Mouse (Mus musculus): ENCODE data around the gene Sbno2. TPM values are rescaled to one million over a fixed set of nuclear protein-coding genes. Genes with fewer than 3 reads are reported as not detected.

The Sbno2 gene
- polyA plus RNA-seq, 1 experiment from 2014 or later = 8.7 TPM

- DNase-seq (no peak), ATAC-seq (no peak)
- Histone ChIP-seq H3K4me2 (ENCODE audit: low read depth, low read length) (peak overlapping the region; percentile 20), H3K36me3 (replicated peaks; ENCODE audit: insufficient read depth, low read length) (peaks cover 53% of the 10 kb centered on the region), H3K27me3 (ENCODE audit: insufficient read depth, low read length) (no peaks in the 10 kb centered on the region), H3K9ac (replicated peaks) (no peak overlapping the region; the same call in 1 of the 2 replicates), H3K4me3 (ENCODE audit: low read depth, low read length) (no peak overlapping the region), H3K4me1 (ENCODE audit: insufficient read depth) (peaks cover 54% of the 10 kb centered on the region), H3K27ac (ENCODE audit: low read depth) (no peak overlapping the region), H3K9me3 (ENCODE audit: low read length) (no peaks in the 10 kb centered on the region)
- WGBS (ENCODE audit: insufficient replicate concordance) = 53% methylated on average over 2 of the region's 2 CpGs
- TF ChIP-seq CTCF (IDR thresholded peaks at IDR 0.05; ENCODE audit: low read depth) = no peak
- TF ChIP-seq EP300 (IDR thresholded peaks at IDR 0.05; ENCODE audit: low read depth) = no peak
Measured at GRCm38 (mm10) chr10:80120146-80120545, 14.8 kb upstream of the Sbno2 start.

- DNase-seq (no peak), ATAC-seq (no peak)
- H3K27ac ChIP-seq (ENCODE audit: low read depth) = no peak overlapping the region
- WGBS (ENCODE audit: insufficient replicate concordance) = 81% methylated on average over 6 of the region's 6 CpGs
- no peak overlapping the region; the same call in 1 of the 2 replicates for H3K9ac ChIP-seq (replicated peaks)
- TF ChIP-seq EP300 (IDR thresholded peaks at IDR 0.05; ENCODE audit: low read depth) = no peak
- no peak for TF ChIP-seq CTCF (IDR thresholded peaks at IDR 0.05; ENCODE audit: low read depth)
- H3K4me3 ChIP-seq (ENCODE audit: low read depth, low read length) = peak overlapping the region; percentile 85
- H3K36me3 ChIP-seq (replicated peaks; ENCODE audit: insufficient read depth, low read length) = peaks cover 41% of the 10 kb centered on the region
- H3K27me3 ChIP-seq (ENCODE audit: insufficient read depth, low read length) = no peaks in the 10 kb centered on the region
- no peaks in the 10 kb centered on the region for H3K9me3 ChIP-seq (ENCODE audit: low read length)
- peaks cover 49% of the 10 kb centered on the region for H3K4me1 ChIP-seq (ENCODE audit: insufficient read depth)
- peak overlapping the region; percentile 84 for H3K4me2 ChIP-seq (ENCODE audit: low read depth, low read length)
Measured at GRCm38 (mm10) chr10:80118552-80118951, 13.2 kb upstream of the Sbno2 start.

GRCm38 (mm10) chr10:80117736-80118135 lies 12.4 kb upstream of the Sbno2 start:
- DNase-seq (no peak), ATAC-seq (no peak)
- H3K27ac ChIP-seq (ENCODE audit: low read depth) = peak overlapping the region; percentile 91
- peaks cover 43% of the 10 kb centered on the region for H3K4me1 ChIP-seq (ENCODE audit: insufficient read depth)
- WGBS (ENCODE audit: insufficient replicate concordance) = 42% methylated on average over 1 of the region's 1 CpGs
- H3K4me2 ChIP-seq (ENCODE audit: low read depth, low read length) = peak overlapping the region; percentile 84
- H3K4me3 ChIP-seq (ENCODE audit: low read depth, low read length) = peak overlapping the region; percentile 85
- TF ChIP-seq CTCF (IDR thresholded peaks at IDR 0.05; ENCODE audit: low read depth) (no peak), EP300 (IDR thresholded peaks at IDR 0.05; ENCODE audit: low read depth) (no peak)
- no peaks in the 10 kb centered on the region for H3K27me3 ChIP-seq (ENCODE audit: insufficient read depth, low read length)
- H3K9ac ChIP-seq (replicated peaks) = peak overlapping the region; percentile 88
- H3K9me3 ChIP-seq (ENCODE audit: low read length) = no peaks in the 10 kb centered on the region
- peaks cover 40% of the 10 kb centered on the region for H3K36me3 ChIP-seq (replicated peaks; ENCODE audit: insufficient read depth, low read length)

- ATAC-seq = no peak
Measured at GRCm38 (mm10) chr10:80116927-80117691, 11.7 kb upstream of the Sbno2 start.

GRCm38 (mm10) chr10:80116563-80116926 lies 11.2 kb upstream of the Sbno2 start:
- H3K4me2 ChIP-seq (ENCODE audit: low read depth, low read length) = peak overlapping the region; percentile 84
- no peaks in the 10 kb centered on the region for H3K27me3 ChIP-seq (ENCODE audit: insufficient read depth, low read length)
- H3K36me3 ChIP-seq (replicated peaks; ENCODE audit: insufficient read depth, low read length) = peaks cover 34% of the 10 kb centered on the region
- H3K9me3 ChIP-seq (ENCODE audit: low read length) = no peaks in the 10 kb centered on the region
- peaks cover 37% of the 10 kb centered on the region for H3K4me1 ChIP-seq (ENCODE audit: insufficient read depth)
- no peak for ATAC-seq
- no peak for TF ChIP-seq CTCF (IDR thresholded peaks at IDR 0.05; ENCODE audit: low read depth)
- no peak for TF ChIP-seq EP300 (IDR thresholded peaks at IDR 0.05; ENCODE audit: low read depth)
- no peak for DNase-seq
- peak overlapping the region; percentile 91 for H3K27ac ChIP-seq (ENCODE audit: low read depth)
- peak overlapping the region; percentile 85 for H3K4me3 ChIP-seq (ENCODE audit: low read depth, low read length)
- H3K9ac ChIP-seq (replicated peaks) = peak overlapping the region; percentile 88
- under 1% methylated on average over 26 of the region's 27 CpGs for WGBS (ENCODE audit: insufficient replicate concordance)

More at GRCm38 (mm10) chr10:80116927-80117691, 11.7 kb upstream of the Sbno2 start:
- Histone ChIP-seq H3K9me3 (ENCODE audit: low read length) (no peaks in the 10 kb centered on the region), H3K27me3 (ENCODE audit: insufficient read depth, low read length) (no peaks in the 10 kb centered on the region), H3K9ac (replicated peaks) (peak overlapping the region; percentile 88), H3K27ac (ENCODE audit: low read depth) (peak overlapping the region; percentile 91), H3K4me1 (ENCODE audit: insufficient read depth) (peaks cover 42% of the 10 kb centered on the region), H3K4me2 (ENCODE audit: low read depth, low read length) (peak overlapping the region; percentile 84), H3K4me3 (ENCODE audit: low read depth, low read length) (peak overlapping the region; percentile 85), H3K36me3 (replicated peaks; ENCODE audit: insufficient read depth, low read length) (peaks cover 38% of the 10 kb centered on the region)
- DNase-seq = peak; percentile 72
- peak; percentile 66; the same call in 1 of the 2 replicates for TF ChIP-seq EP300 (IDR thresholded peaks at IDR 0.05; ENCODE audit: low read depth)
- peak; percentile 42 for TF ChIP-seq CTCF (IDR thresholded peaks at IDR 0.05; ENCODE audit: low read depth)
- 1% methylated on average over 30 of the region's 30 CpGs for WGBS (ENCODE audit: insufficient replicate concordance)

GRCm38 (mm10) chr10:80115944-80116335 lies 10.6 kb upstream of the Sbno2 start:
- ATAC-seq (peak; percentile 10; the same call in 1 of the 2 replicates), DNase-seq (no peak)
- WGBS (ENCODE audit: insufficient replicate concordance) = under 1% methylated on average over 63 of the region's 63 CpGs
- H3K9ac ChIP-seq (replicated peaks) = peak overlapping the region; percentile 88
- H3K36me3 ChIP-seq (replicated peaks; ENCODE audit: insufficient read depth, low read length) = peaks cover 28% of the 10 kb centered on the region
- TF ChIP-seq EP300 (IDR thresholded peaks at IDR 0.05; ENCODE audit: low read depth) (no peak), CTCF (IDR thresholded peaks at IDR 0.05; ENCODE audit: low read depth) (no peak)
- no peaks in the 10 kb centered on the region for H3K27me3 ChIP-seq (ENCODE audit: insufficient read depth, low read length)
- H3K4me3 ChIP-seq (ENCODE audit: low read depth, low read length) = peak overlapping the region; percentile 85
- peak overlapping the region; percentile 84 for H3K4me2 ChIP-seq (ENCODE audit: low read depth, low read length)
- peak overlapping the region; percentile 91 for H3K27ac ChIP-seq (ENCODE audit: low read depth)
- no peaks in the 10 kb centered on the region for H3K9me3 ChIP-seq (ENCODE audit: low read length)
- H3K4me1 ChIP-seq (ENCODE audit: insufficient read depth) = peaks cover 35% of the 10 kb centered on the region
